ENCODE assay signal across 20 mouse cellular contexts in the genomic region with DNA sequence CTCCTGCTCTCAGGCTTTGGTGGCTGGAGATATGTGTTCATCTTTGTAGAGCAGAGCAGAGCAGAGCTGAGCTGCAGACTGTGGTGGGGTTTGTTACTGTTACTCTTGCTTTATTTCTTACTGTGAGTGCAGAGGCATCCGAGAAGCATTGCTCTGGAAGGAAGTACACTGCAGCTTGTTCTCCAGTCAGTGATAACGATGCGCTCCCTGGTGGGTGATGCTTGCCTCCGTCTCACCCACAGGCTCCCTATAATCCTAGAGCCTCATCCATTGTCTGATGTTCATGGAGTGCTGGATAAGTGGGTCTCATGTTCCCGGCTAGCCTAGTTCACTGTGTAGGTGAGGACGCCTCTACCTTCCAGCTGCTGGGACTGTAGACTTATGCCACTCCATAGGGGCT. TPM values are rescaled to one million over a fixed set of nuclear protein-coding genes. Genes with fewer than 3 reads are reported as not detected.
DNase-seq lines count a peak whose midpoint lies in the region; ATAC-seq lines count a peak whose summit lies in the region.
"Had no signal": no experiment of that assay in that cellular context is flagged by ENCODE, and none has a peak within 500 bp of the region (broad histone marks: within the 10 kb centered on the region; RNA-seq: fewer than 3 reads in every experiment).

No protein-coding gene starts in this region.

- ATAC-seq in frontal cortex, adult (ENCODE audit: low TSS enrichment): peak; percentile 75
- ATAC-seq: inflammation-experienced regulatory T-cells, adult 6 months; liver, embryonic 12.5 days; midbrain, embryonic 16.5 days had no signal

- intact Hi-C loops in left cerebral cortex, postnatal 25 days (cut with DNase I): loop anchor here (2.0 to 5.0 kb wide), 2 partner anchors 79 to 137 kb away; no protein-coding TSS in a partner anchor

- DNase-seq in frontal cortex, postnatal 10 days (ENCODE audit: low spot score in 2 of 2): no peak
- peak; percentile 8 to 17 for DNase-seq in layer of hippocampus, postnatal 10 days (ENCODE audit: low spot score in 2 of 2)
- no peak for DNase-seq in layer of hippocampus, adult 9-11 months
- peak; percentile 35 to 48 for DNase-seq in right cerebral cortex, adult 2 months (ENCODE audit: low spot score in 2 of 2)
- DNase-seq in right cerebral cortex, postnatal 4 days: no peak
- DNase-seq in left cerebral cortex, postnatal 25 days (ENCODE audit: low spot score in 2 of 2): peak; percentile 26 to 50
- DNase-seq in cerebellum, postnatal 4 days (ENCODE audit: low spot score in 2 of 2): no peak
- DNase-seq: adrenal gland, postnatal 25 days; gastrocnemius, postnatal 25 days; heart, adult 2 months; kidney, adult 8-10 months; kidney, postnatal 14 days; lung, adult 18-20 months; lung, postnatal 10 days; retina, postnatal 1 day; thymus, postnatal 25 days had no signal

RNA-seq across cellular contexts. Expression of a gene that starts 6.0 kb away (rescaled TPM):
- 10 to 100 TPM; 88.3 to 91.1 TPM for total RNA-seq in layer of hippocampus, postnatal 10 days (2021)
- total RNA-seq in left cerebral cortex, postnatal 25 days (2021): 100 to 1,000 TPM; 173 to 180 TPM

Comparison
In these comparisons a context has a peak if more than half of its experiments do, and no peak if none do; other contexts are left out.
1. DNase-seq: peak in layer of hippocampus, postnatal 10 days (2 of 2), right cerebral cortex, adult 2 months (2 of 2) and left cerebral cortex, postnatal 25 days (2 of 2); none in frontal cortex, postnatal 10 days (0 of 2), layer of hippocampus, adult 9-11 months (single experiment), right cerebral cortex, postnatal 4 days (single experiment) and cerebellum, postnatal 4 days (0 of 2).